Mouse (Mus musculus): ENCODE data around the gene Atf1. TPM values are rescaled to one million over a fixed set of nuclear protein-coding genes. Genes with fewer than 3 reads are reported as not detected.
A peak's percentile ranks its signal among the peaks of the same experiment; 100 is the strongest.
"Not testable (repeated sequence)": the region's sequence is repeated elsewhere in the genome, so short reads cannot be mapped to it uniquely, and the experiment has no call there.

The Atf1 gene
- polyA plus RNA-seq, 1 experiment from 2014 or later, result 27.7 TPM

DNA sequence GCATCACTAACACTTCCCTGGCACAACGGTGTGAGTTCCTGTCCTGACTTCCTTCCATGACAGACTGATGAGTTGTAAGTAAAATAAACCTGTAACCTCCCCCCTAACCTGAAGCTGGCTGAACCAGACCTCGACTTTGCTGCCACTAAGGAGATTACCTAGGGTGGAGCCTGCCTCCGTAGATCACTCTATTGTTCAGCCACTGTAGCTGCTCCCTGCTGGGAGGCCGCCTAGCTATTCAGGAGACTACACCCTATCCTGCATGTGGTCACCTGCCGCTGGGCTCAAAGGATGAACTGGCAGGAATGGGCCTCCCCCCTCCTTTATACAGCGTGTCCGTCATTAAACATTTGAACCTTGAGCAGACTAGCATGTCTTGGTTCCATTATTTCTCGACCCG is 42.2 kb downstream of the Atf1 start:
- no peak for ATAC-seq (ENCODE audit: low FRiP score, low TSS enrichment)
- WGBS, result 29% methylated on average over 9 of the region's 9 CpGs
- no peak overlapping the region for H3K4me2 ChIP-seq (replicated peaks; ENCODE audit: low read depth)

DNA sequence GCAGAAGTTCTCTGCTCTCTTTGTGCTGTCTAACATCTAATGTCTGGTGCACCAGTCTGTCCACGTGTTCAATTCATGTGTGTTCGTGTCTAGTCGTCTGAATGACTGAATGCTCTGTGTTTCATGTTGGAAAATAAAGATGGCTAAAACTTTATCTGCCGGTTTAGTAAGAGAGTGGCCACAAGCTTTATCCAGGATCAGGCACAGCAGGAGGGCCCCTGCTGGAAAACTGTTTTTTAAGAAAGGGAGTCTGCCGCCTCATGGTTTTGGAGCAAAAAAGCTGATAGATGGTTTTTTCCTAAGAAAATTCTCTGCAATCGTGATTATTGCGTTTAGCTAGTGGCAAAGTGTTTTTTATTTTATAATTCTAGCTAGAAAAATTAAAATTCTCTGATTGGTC is 43.0 kb downstream of the Atf1 start:
- not testable (repeated sequence) for H3K4me1 ChIP-seq (replicated peaks; ENCODE audit: control insufficient read depth, insufficient read depth); H3K27ac ChIP-seq (replicated peaks); H3K27me3 ChIP-seq (ENCODE audit: control insufficient read depth, insufficient read depth, low read length); H3K4me3 ChIP-seq (ENCODE audit: low read depth, low read length); H3K36me3 ChIP-seq (ENCODE audit: control insufficient read depth, insufficient read depth, low read length); H3K9me3 ChIP-seq (ENCODE audit: control insufficient read depth, low read length); H3K9ac ChIP-seq (ENCODE audit: low read length); ATAC-seq (ENCODE audit: low FRiP score, low TSS enrichment); H3K4me2 ChIP-seq (replicated peaks; ENCODE audit: low read depth); DNase-seq (ENCODE audit: low spot score)
- 43% methylated on average over 7 of the region's 7 CpGs for WGBS

More for the DNA sequence above, 42.2 kb downstream of the Atf1 start:
- no peaks in the 10 kb centered on the region for H3K9me3 ChIP-seq (ENCODE audit: control insufficient read depth, low read length)
- no peak for TF ChIP-seq EP300 (optimal IDR thresholded peaks at IDR 0.05)
- TF ChIP-seq CTCF (IDR thresholded peaks at IDR 0.05; ENCODE audit: low read depth), result no peak
- H3K27me3 ChIP-seq (ENCODE audit: control insufficient read depth, insufficient read depth, low read length), result no peaks in the 10 kb centered on the region
- no peak overlapping the region for H3K9ac ChIP-seq (ENCODE audit: low read length)
- no peak overlapping the region for H3K4me3 ChIP-seq (ENCODE audit: low read depth, low read length)
- DNase-seq (ENCODE audit: low spot score), result peak; percentile 25
- H3K36me3 ChIP-seq (ENCODE audit: control insufficient read depth, insufficient read depth, low read length), result no peaks in the 10 kb centered on the region
- H3K27ac ChIP-seq (replicated peaks), result no peak overlapping the region
- H3K4me1 ChIP-seq (replicated peaks; ENCODE audit: control insufficient read depth, insufficient read depth), result no peaks in the 10 kb centered on the region

DNA sequence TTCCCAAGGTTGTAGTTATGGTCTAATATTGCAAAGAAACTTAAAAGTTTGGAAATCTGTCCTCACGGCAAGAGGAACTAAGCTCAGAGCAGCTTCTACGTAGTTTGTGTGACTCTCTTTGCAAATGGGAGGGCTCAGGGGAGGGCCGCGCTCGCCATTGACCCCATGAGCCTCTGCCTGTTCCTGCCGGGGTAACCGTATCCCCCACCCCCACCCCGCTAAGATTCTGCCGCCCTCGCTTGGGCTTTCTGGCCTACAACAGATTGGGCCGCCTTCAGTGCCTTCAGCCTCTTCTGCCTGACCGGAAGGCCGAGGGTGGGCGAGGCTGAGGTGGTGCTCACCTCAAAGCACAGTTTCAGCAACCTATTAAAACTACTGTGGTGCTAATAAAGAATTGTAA is 43.8 kb downstream of the Atf1 start:
- 71% methylated on average over 14 of the region's 14 CpGs for WGBS
- ATAC-seq (ENCODE audit: low FRiP score, low TSS enrichment), result no peak
- Histone ChIP-seq H3K4me3 (ENCODE audit: low read depth, low read length) (no peak overlapping the region), H3K4me2 (replicated peaks; ENCODE audit: low read depth) (no peak overlapping the region), H3K9me3 (ENCODE audit: control insufficient read depth, low read length) (no peaks in the 10 kb centered on the region), H3K9ac (ENCODE audit: low read length) (no peak overlapping the region), H3K4me1 (replicated peaks; ENCODE audit: control insufficient read depth, insufficient read depth) (no peaks in the 10 kb centered on the region), H3K27ac (replicated peaks) (no peak overlapping the region), H3K36me3 (ENCODE audit: control insufficient read depth, insufficient read depth, low read length) (no peaks in the 10 kb centered on the region), H3K27me3 (ENCODE audit: control insufficient read depth, insufficient read depth, low read length) (no peaks in the 10 kb centered on the region)
- DNase-seq (ENCODE audit: low spot score), result no peak
- TF ChIP-seq CTCF (IDR thresholded peaks at IDR 0.05; ENCODE audit: low read depth) (no peak), EP300 (optimal IDR thresholded peaks at IDR 0.05) (no peak)

GRCm38 (mm10) chr15:100273791-100274308 is 46.2 kb downstream of the Atf1 start:
- H3K4me3 ChIP-seq (ENCODE audit: low read depth, low read length); H3K4me2 ChIP-seq (replicated peaks; ENCODE audit: low read depth); H3K9ac ChIP-seq (ENCODE audit: low read length); DNase-seq (ENCODE audit: low spot score); H3K27ac ChIP-seq (replicated peaks); ATAC-seq (ENCODE audit: low FRiP score, low TSS enrichment); H3K9me3 ChIP-seq (ENCODE audit: control insufficient read depth, low read length); H3K36me3 ChIP-seq (ENCODE audit: control insufficient read depth, insufficient read depth, low read length); H3K27me3 ChIP-seq (ENCODE audit: control insufficient read depth, insufficient read depth, low read length); H3K4me1 ChIP-seq (replicated peaks; ENCODE audit: control insufficient read depth, insufficient read depth): not testable (repeated sequence)
- 90% methylated on average over 4 of the region's 4 CpGs for WGBS

GRCm38 (mm10) chr15:100274790-100275559 is 47.4 kb downstream of the Atf1 start:
- Histone ChIP-seq H3K4me2 (replicated peaks; ENCODE audit: low read depth) (no peak overlapping the region), H3K27me3 (ENCODE audit: control insufficient read depth, insufficient read depth, low read length) (no peaks in the 10 kb centered on the region), H3K9me3 (ENCODE audit: control insufficient read depth, low read length) (no peaks in the 10 kb centered on the region), H3K4me3 (ENCODE audit: low read depth, low read length) (no peak overlapping the region), H3K27ac (replicated peaks) (no peak overlapping the region), H3K4me1 (replicated peaks; ENCODE audit: control insufficient read depth, insufficient read depth) (no peaks in the 10 kb centered on the region), H3K9ac (ENCODE audit: low read length) (no peak overlapping the region), H3K36me3 (ENCODE audit: control insufficient read depth, insufficient read depth, low read length) (no peaks in the 10 kb centered on the region)
- no peak for TF ChIP-seq EP300 (optimal IDR thresholded peaks at IDR 0.05)
- TF ChIP-seq CTCF (IDR thresholded peaks at IDR 0.05; ENCODE audit: low read depth), result no peak
- 89% methylated on average over 7 of the region's 7 CpGs for WGBS
- DNase-seq (ENCODE audit: low spot score) (no peak), ATAC-seq (ENCODE audit: low FRiP score, low TSS enrichment) (no peak)

- Histone ChIP-seq H3K4me1 (replicated peaks; ENCODE audit: control insufficient read depth, insufficient read depth) (no peaks in the 10 kb centered on the region), H3K27ac (replicated peaks) (no peak overlapping the region), H3K36me3 (ENCODE audit: control insufficient read depth, insufficient read depth, low read length) (no peaks in the 10 kb centered on the region), H3K4me3 (ENCODE audit: low read depth, low read length) (no peak overlapping the region), H3K9ac (ENCODE audit: low read length) (no peak overlapping the region), H3K4me2 (replicated peaks; ENCODE audit: low read depth) (no peak overlapping the region), H3K27me3 (ENCODE audit: control insufficient read depth, insufficient read depth, low read length) (no peaks in the 10 kb centered on the region), H3K9me3 (ENCODE audit: control insufficient read depth, low read length) (no peaks in the 10 kb centered on the region)
- ATAC-seq (ENCODE audit: low FRiP score, low TSS enrichment) (no peak), DNase-seq (ENCODE audit: low spot score) (no peak)
- 92% methylated on average over 4 of the region's 4 CpGs for WGBS
- TF ChIP-seq EP300 (optimal IDR thresholded peaks at IDR 0.05), result no peak
- TF ChIP-seq CTCF (IDR thresholded peaks at IDR 0.05; ENCODE audit: low read depth), result no peak
These were observed 48.8 kb downstream of the Atf1 start for GRCm38 (mm10) chr15:100276403-100276802.
